Mouse (Mus musculus): ENCODE data around the gene Pnpla5. TPM values are rescaled to one million over a fixed set of nuclear protein-coding genes. Genes with fewer than 3 reads are reported as not detected.
"Not testable (repeated sequence)": the region's sequence is repeated elsewhere in the genome, so short reads cannot be mapped to it uniquely, and the experiment has no call there.

Pnpla5 gene
- polyA plus RNA-seq (2011; ENCODE audit: insufficient read length, low read depth, missing spikeins), result not detected in 2 replicates

- Histone ChIP-seq H3K4me1 (ENCODE audit: control insufficient read depth, insufficient read depth, low read length) (no peaks in the 10 kb centered on the region), H3K27ac (ENCODE audit: insufficient read depth, low read length) (no peak within 1 kb of the TSS), H3K4me3 (ENCODE audit: insufficient read depth, low read length) (no peak within 1 kb of the TSS)
- TF ChIP-seq CTCF (IDR thresholded peaks at IDR 0.05; ENCODE audit: borderline replicate concordance, insufficient read depth, low read length), result no peak
- TF ChIP-seq POLR2A (IDR thresholded peaks at IDR 0.05; ENCODE audit: low read depth, low read length), result no peak
These were observed at the start of gene Pnpla5 for GRCm38 (mm10) chr15:84123075-84123474. TSS of gene Pnpla5 (minus strand) at chr15:84123175.

GRCm38 (mm10) chr15:84171166-84171565 lies 48.2 kb upstream of the Pnpla5 start:
- TF ChIP-seq CTCF (IDR thresholded peaks at IDR 0.05; ENCODE audit: borderline replicate concordance, insufficient read depth, low read length), result no peak
- TF ChIP-seq POLR2A (IDR thresholded peaks at IDR 0.05; ENCODE audit: low read depth, low read length), result no peak
- Histone ChIP-seq H3K27ac (ENCODE audit: insufficient read depth, low read length) (no peak overlapping the region), H3K4me3 (ENCODE audit: insufficient read depth, low read length) (no peak overlapping the region), H3K4me1 (ENCODE audit: control insufficient read depth, insufficient read depth, low read length) (no peaks in the 10 kb centered on the region)

GRCm38 (mm10) chr15:84169511-84169910 lies 46.5 kb upstream of the Pnpla5 start:
- no peaks in the 10 kb centered on the region for H3K4me1 ChIP-seq (ENCODE audit: control insufficient read depth, insufficient read depth, low read length)
- no peak overlapping the region for H3K4me3 ChIP-seq (ENCODE audit: insufficient read depth, low read length)
- no peak overlapping the region for H3K27ac ChIP-seq (ENCODE audit: insufficient read depth, low read length)
- TF ChIP-seq CTCF (IDR thresholded peaks at IDR 0.05; ENCODE audit: borderline replicate concordance, insufficient read depth, low read length), result no peak
- TF ChIP-seq POLR2A (IDR thresholded peaks at IDR 0.05; ENCODE audit: low read depth, low read length), result no peak

GRCm38 (mm10) chr15:84168170-84169161 lies 45.5 kb upstream of the Pnpla5 start:
- no peak for TF ChIP-seq POLR2A (IDR thresholded peaks at IDR 0.05; ENCODE audit: low read depth, low read length)
- no peak for TF ChIP-seq CTCF (IDR thresholded peaks at IDR 0.05; ENCODE audit: borderline replicate concordance, insufficient read depth, low read length)
- peak overlapping the region; percentile 37 for H3K4me3 ChIP-seq (ENCODE audit: insufficient read depth, low read length)

GRCm38 (mm10) chr15:84167600-84167999 lies 44.6 kb upstream of the Pnpla5 start, which contains the start of gene Pnpla3:
TSS of gene Pnpla3 (plus strand) at chr15:84167837.
- TF ChIP-seq POLR2A (IDR thresholded peaks at IDR 0.05; ENCODE audit: low read depth, low read length) (peak; percentile 55), CTCF (IDR thresholded peaks at IDR 0.05; ENCODE audit: borderline replicate concordance, insufficient read depth, low read length) (0 out of 2 replicates have a peak, but pooled peaks have one; percentile 7)
- Histone ChIP-seq H3K27ac (ENCODE audit: insufficient read depth, low read length) (no peak within 1 kb of the TSS), H3K4me3 (ENCODE audit: insufficient read depth, low read length) (peak within 1 kb of the TSS; percentile 37), H3K4me1 (ENCODE audit: control insufficient read depth, insufficient read depth, low read length) (no peaks in the 10 kb centered on the region)

More at GRCm38 (mm10) chr15:84168170-84169161, 45.5 kb upstream of the Pnpla5 start:
- no peaks in the 10 kb centered on the region for H3K4me1 ChIP-seq (ENCODE audit: control insufficient read depth, insufficient read depth, low read length)
- no peak overlapping the region for H3K27ac ChIP-seq (ENCODE audit: insufficient read depth, low read length)

GRCm38 (mm10) chr15:84166818-84167217 lies 43.8 kb upstream of the Pnpla5 start:
- Histone ChIP-seq H3K4me1 (ENCODE audit: control insufficient read depth, insufficient read depth, low read length) (no peaks in the 10 kb centered on the region), H3K4me3 (ENCODE audit: insufficient read depth, low read length) (no peak overlapping the region), H3K27ac (ENCODE audit: insufficient read depth, low read length) (no peak overlapping the region)
- TF ChIP-seq POLR2A (IDR thresholded peaks at IDR 0.05; ENCODE audit: low read depth, low read length) (no peak), CTCF (IDR thresholded peaks at IDR 0.05; ENCODE audit: borderline replicate concordance, insufficient read depth, low read length) (no peak)

- Histone ChIP-seq H3K4me1 (ENCODE audit: control insufficient read depth, insufficient read depth, low read length) (no peaks in the 10 kb centered on the region), H3K27ac (ENCODE audit: insufficient read depth, low read length) (no peak overlapping the region), H3K4me3 (ENCODE audit: insufficient read depth, low read length) (no peak overlapping the region)
- TF ChIP-seq CTCF (IDR thresholded peaks at IDR 0.05; ENCODE audit: borderline replicate concordance, insufficient read depth, low read length), result no peak
- TF ChIP-seq POLR2A (IDR thresholded peaks at IDR 0.05; ENCODE audit: low read depth, low read length), result no peak
These were observed 38.9 kb upstream of the Pnpla5 start for GRCm38 (mm10) chr15:84161871-84162270.

GRCm38 (mm10) chr15:84157530-84157929 lies 34.6 kb upstream of the Pnpla5 start:
- not testable (repeated sequence) for H3K27ac ChIP-seq (ENCODE audit: insufficient read depth, low read length); H3K4me1 ChIP-seq (ENCODE audit: control insufficient read depth, insufficient read depth, low read length); H3K4me3 ChIP-seq (ENCODE audit: insufficient read depth, low read length)

- TF ChIP-seq CTCF (IDR thresholded peaks at IDR 0.05; ENCODE audit: borderline replicate concordance, insufficient read depth, low read length) (no peak), POLR2A (IDR thresholded peaks at IDR 0.05; ENCODE audit: low read depth, low read length) (no peak)
- Histone ChIP-seq H3K4me3 (ENCODE audit: insufficient read depth, low read length) (no peak overlapping the region), H3K27ac (ENCODE audit: insufficient read depth, low read length) (no peak overlapping the region), H3K4me1 (ENCODE audit: control insufficient read depth, insufficient read depth, low read length) (no peaks in the 10 kb centered on the region)
These were observed 33.2 kb upstream of the Pnpla5 start for GRCm38 (mm10) chr15:84156158-84156557.

GRCm38 (mm10) chr15:84140929-84141328 lies 18.0 kb upstream of the Pnpla5 start:
- no peak overlapping the region for H3K27ac ChIP-seq (ENCODE audit: insufficient read depth, low read length)
- TF ChIP-seq CTCF (IDR thresholded peaks at IDR 0.05; ENCODE audit: borderline replicate concordance, insufficient read depth, low read length), result no peak
- no peak for TF ChIP-seq POLR2A (IDR thresholded peaks at IDR 0.05; ENCODE audit: low read depth, low read length)
- H3K4me3 ChIP-seq (ENCODE audit: insufficient read depth, low read length), result no peak overlapping the region
- H3K4me1 ChIP-seq (ENCODE audit: control insufficient read depth, insufficient read depth, low read length), result no peaks in the 10 kb centered on the region

All from embryonic fibroblast, embryonic 13.5 days (primary cell).